Mouse (Mus musculus) layer of hippocampus, postnatal 10 days (tissue): Measurements from ENCODE around the gene Vwf. TPM values are rescaled to one million over a fixed set of nuclear protein-coding genes. Genes with fewer than 3 reads are reported as not detected.

Experiments
- DNase-seq, 2 experiments: peaks; one replicate each; pipeline ENCODE4 v3.0.0; 2021; ENCODE audit warnings: low spot score in 2 of 2
- total RNA-seq, 2 experiments: library from RNA; stranded (reverse); gene quantifications; 2 replicates each; pipeline ENCODE4 v1.2.3; 2021

The Vwf gene
- total RNA-seq, 2 experiments from 2014 or later: 22.1 to 29.0 TPM

GRCm38 (mm10) chr6:125729471-125729870 lies 182.9 kb downstream of the Vwf start:
- no peak for DNase-seq

- DNase-seq: no peak
Observed at GRCm38 (mm10) chr6:125729986-125730535, 183.5 kb downstream of the Vwf start.

Other genes with a start within 250 kb of the Vwf start
- 10 to 100 TPM; 11.1 to 13.0 TPM for gene Ltbr, start 232.9 kb upstream of the Vwf start, total RNA-seq
- 1 to 10 TPM; 2.5 to 3.5 TPM for gene Scnn1a, start 226.1 kb upstream of the Vwf start, total RNA-seq
- 10 to 100 TPM; 12.6 to 13.8 TPM for gene Tnfrsf1a, start 197.4 kb upstream of the Vwf start, total RNA-seq
- under 1 TPM in 1 of 2 experiments, not detected in 1; 0.14 TPM for gene Plekhg6, start 166.0 kb upstream of the Vwf start, total RNA-seq
- 100 to 1,000 TPM; 101 to 102 TPM for gene Cd9, start 52.0 kb upstream of the Vwf start, total RNA-seq
- 1 to 10 TPM; 3.9 to 4.1 TPM for gene Ano2, start 143.6 kb downstream of the Vwf start, total RNA-seq